Mouse (Mus musculus): Measurements from ENCODE around the gene Sp1. TPM values are rescaled to one million over a fixed set of nuclear protein-coding genes. Genes with fewer than 3 reads are reported as not detected.

Sp1 gene
- total and polyA plus RNA-seq, 3 experiments, result 35.8 to 93.8 (median 50.5) TPM

- Histone ChIP-seq H3K9me3 (replicated peaks) (no peaks in the 10 kb centered on the region), H3K4me3 (ENCODE audit: low read depth, low read length) (no peak overlapping the region), H3K4me1 (ENCODE audit: insufficient read depth, low read depth, low read length) (peaks cover 47% of the 10 kb centered on the region), H3K27me3 (ENCODE audit: insufficient read depth, low read length) (peaks cover 25% of the 10 kb centered on the region), H3K36me3 (replicated peaks) (peaks cover 7% of the 10 kb centered on the region)
- ATAC-seq (ENCODE audit: extremely low read depth, insufficient number of reproducible peaks, low FRiP score, poor library complexity, severe bottlenecking) (no peak), DNase-seq (ENCODE audit: low spot score) (no peak)
- TF ChIP-seq GATA2 (IDR thresholded peaks at IDR 0.05; ENCODE audit: borderline replicate concordance, low read depth, low read length), result no peak
- no peak for TF ChIP-seq POLR2AphosphoS5 (IDR thresholded peaks at IDR 0.05; ENCODE audit: insufficient replicate concordance, low read depth, low read length)
- TF ChIP-seq TAL1 (conservative IDR thresholded peaks at IDR 0.05; ENCODE audit: low read depth, low read length), result no peak
- TF ChIP-seq CTCF (IDR thresholded peaks at IDR 0.05; ENCODE audit: low read depth, low read length), result no peak
- no peak for TF ChIP-seq GATA1 (IDR thresholded peaks at IDR 0.05; ENCODE audit: borderline replicate concordance, low read length)
These were observed 50.0 kb downstream of the Sp1 start for GRCm38 (mm10) chr15:102455993-102456392.

- DNase-seq (ENCODE audit: low spot score), result peak; percentile 57
- Histone ChIP-seq H3K4me1 (ENCODE audit: insufficient read depth, low read depth, low read length) (peaks cover 52% of the 10 kb centered on the region), H3K4me3 (ENCODE audit: low read depth, low read length) (peak overlapping the region; percentile 73; the same call in 1 of the 2 replicates), H3K36me3 (replicated peaks) (peaks cover 26% of the 10 kb centered on the region), H3K27me3 (ENCODE audit: insufficient read depth, low read length) (peaks cover 8% of the 10 kb centered on the region; the same call in 1 of the 2 replicates), H3K9me3 (replicated peaks) (no peaks in the 10 kb centered on the region)
- ATAC-seq (ENCODE audit: extremely low read depth, insufficient number of reproducible peaks, low FRiP score, poor library complexity, severe bottlenecking), result 0 out of 2 replicates have a peak, but pooled peaks have one; percentile 16
- TF ChIP-seq TAL1 (conservative IDR thresholded peaks at IDR 0.05; ENCODE audit: low read depth, low read length), result peak; percentile 65
- no peak for TF ChIP-seq POLR2AphosphoS5 (IDR thresholded peaks at IDR 0.05; ENCODE audit: insufficient replicate concordance, low read depth, low read length)
These were observed 52.2 kb downstream of the Sp1 start for GRCm38 (mm10) chr15:102458050-102458736.

GRCm38 (mm10) chr15:102458904-102459317 lies 53.0 kb downstream of the Sp1 start, which contains the start of gene Prr13:
Gene Prr13 (plus strand): TSS chr15:102459028.
- ATAC-seq (ENCODE audit: extremely low read depth, insufficient number of reproducible peaks, low FRiP score, poor library complexity, severe bottlenecking) (peak; percentile 85), DNase-seq (ENCODE audit: low spot score) (peak; percentile 80)
- Histone ChIP-seq H3K27me3 (ENCODE audit: insufficient read depth, low read length) (peaks cover 5% of the 10 kb centered on the region; the same call in 1 of the 2 replicates), H3K4me1 (ENCODE audit: insufficient read depth, low read depth, low read length) (peaks cover 54% of the 10 kb centered on the region), H3K9me3 (replicated peaks) (no peaks in the 10 kb centered on the region), H3K36me3 (replicated peaks) (peaks cover 33% of the 10 kb centered on the region), H3K4me3 (ENCODE audit: low read depth, low read length) (peak within 1 kb of the TSS; percentile 73)
- TF ChIP-seq GATA1 (IDR thresholded peaks at IDR 0.05; ENCODE audit: borderline replicate concordance, low read length) (no peak), GATA2 (IDR thresholded peaks at IDR 0.05; ENCODE audit: borderline replicate concordance, low read depth, low read length) (no peak), CTCF (IDR thresholded peaks at IDR 0.05; ENCODE audit: low read depth, low read length) (no peak), TAL1 (conservative IDR thresholded peaks at IDR 0.05; ENCODE audit: low read depth, low read length) (no peak), POLR2AphosphoS5 (IDR thresholded peaks at IDR 0.05; ENCODE audit: insufficient replicate concordance, low read depth, low read length) (no peak)

GRCm38 (mm10) chr15:102459381-102459780 lies 53.4 kb downstream of the Sp1 start:
- Histone ChIP-seq H3K9me3 (replicated peaks) (no peaks in the 10 kb centered on the region), H3K4me1 (ENCODE audit: insufficient read depth, low read depth, low read length) (peaks cover 54% of the 10 kb centered on the region), H3K36me3 (replicated peaks) (peaks cover 36% of the 10 kb centered on the region), H3K4me3 (ENCODE audit: low read depth, low read length) (peak overlapping the region; percentile 73), H3K27me3 (ENCODE audit: insufficient read depth, low read length) (no peaks in the 10 kb centered on the region)
- ATAC-seq (ENCODE audit: extremely low read depth, insufficient number of reproducible peaks, low FRiP score, poor library complexity, severe bottlenecking) (no peak), DNase-seq (ENCODE audit: low spot score) (no peak)
- TF ChIP-seq TAL1 (conservative IDR thresholded peaks at IDR 0.05; ENCODE audit: low read depth, low read length) (no peak), GATA1 (IDR thresholded peaks at IDR 0.05; ENCODE audit: borderline replicate concordance, low read length) (no peak), CTCF (IDR thresholded peaks at IDR 0.05; ENCODE audit: low read depth, low read length) (no peak), POLR2AphosphoS5 (IDR thresholded peaks at IDR 0.05; ENCODE audit: insufficient replicate concordance, low read depth, low read length) (no peak), GATA2 (IDR thresholded peaks at IDR 0.05; ENCODE audit: borderline replicate concordance, low read depth, low read length) (no peak)

DNA sequence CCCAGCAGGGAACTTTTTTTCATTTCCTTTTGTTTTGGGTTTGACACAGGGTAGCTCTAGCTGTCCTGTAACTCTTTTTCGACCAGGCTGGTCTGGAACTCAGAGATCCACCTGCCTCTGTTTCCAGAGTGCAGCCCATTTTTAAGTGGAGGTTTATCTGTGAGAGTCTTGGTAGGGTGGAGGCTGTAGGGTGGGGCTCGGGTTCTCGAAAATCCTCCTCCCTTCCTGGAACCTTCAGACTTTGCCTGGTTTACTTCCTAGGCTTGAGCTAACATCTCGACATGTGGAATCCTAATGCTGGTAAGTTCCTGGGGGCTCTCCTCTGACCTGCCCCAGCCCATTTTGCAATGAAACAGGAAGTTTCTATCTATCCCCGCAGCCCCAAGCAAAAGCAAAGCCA lies 53.9 kb downstream of the Sp1 start:
- Histone ChIP-seq H3K4me3 (ENCODE audit: low read depth, low read length) (peak overlapping the region; percentile 73), H3K36me3 (replicated peaks) (peaks cover 39% of the 10 kb centered on the region), H3K4me1 (ENCODE audit: insufficient read depth, low read depth, low read length) (peaks cover 54% of the 10 kb centered on the region), H3K27me3 (ENCODE audit: insufficient read depth, low read length) (no peaks in the 10 kb centered on the region), H3K9me3 (replicated peaks) (no peaks in the 10 kb centered on the region)
- ATAC-seq (ENCODE audit: extremely low read depth, insufficient number of reproducible peaks, low FRiP score, poor library complexity, severe bottlenecking) (no peak), DNase-seq (ENCODE audit: low spot score) (no peak)
- TF ChIP-seq GATA2 (IDR thresholded peaks at IDR 0.05; ENCODE audit: borderline replicate concordance, low read depth, low read length), result no peak

- TF ChIP-seq GATA2 (IDR thresholded peaks at IDR 0.05; ENCODE audit: borderline replicate concordance, low read depth, low read length) (no peak), GATA1 (IDR thresholded peaks at IDR 0.05; ENCODE audit: borderline replicate concordance, low read length) (no peak), POLR2AphosphoS5 (IDR thresholded peaks at IDR 0.05; ENCODE audit: insufficient replicate concordance, low read depth, low read length) (no peak), TAL1 (conservative IDR thresholded peaks at IDR 0.05; ENCODE audit: low read depth, low read length) (no peak), CTCF (IDR thresholded peaks at IDR 0.05; ENCODE audit: low read depth, low read length) (no peak)
- ATAC-seq (ENCODE audit: extremely low read depth, insufficient number of reproducible peaks, low FRiP score, poor library complexity, severe bottlenecking), result no peak
- Histone ChIP-seq H3K4me3 (ENCODE audit: low read depth, low read length) (peak overlapping the region; percentile 73), H3K9me3 (replicated peaks) (no peaks in the 10 kb centered on the region), H3K4me1 (ENCODE audit: insufficient read depth, low read depth, low read length) (peaks cover 54% of the 10 kb centered on the region), H3K36me3 (replicated peaks) (peaks cover 44% of the 10 kb centered on the region), H3K27me3 (ENCODE audit: insufficient read depth, low read length) (no peaks in the 10 kb centered on the region)
- no peak for DNase-seq (ENCODE audit: low spot score)
These were observed 54.5 kb downstream of the Sp1 start for GRCm38 (mm10) chr15:102460409-102460808.
